Mouse (Mus musculus): Measurements from ENCODE around the gene Gimap9. TPM values are rescaled to one million over a fixed set of nuclear protein-coding genes. Genes with fewer than 3 reads are reported as not detected.

Gimap9 gene
- polyA plus RNA-seq, 1 experiment, result 49.6 TPM

GRCm38 (mm10) chr6:48727761-48728160, 51.8 kb downstream of the Gimap9 start:
- Histone ChIP-seq H3K36me3 (ENCODE audit: control insufficient read depth, insufficient read depth, low read length) (no peaks in the 10 kb centered on the region), H3K4me3 (ENCODE audit: control insufficient read depth, insufficient read depth, low read length) (no peak overlapping the region), H3K4me1 (replicated peaks; ENCODE audit: control insufficient read depth, insufficient read depth, low read length) (peaks cover 33% of the 10 kb centered on the region), H3K27me3 (ENCODE audit: control insufficient read depth, insufficient read depth, low read length) (no peaks in the 10 kb centered on the region), H3K27ac (ENCODE audit: control insufficient read depth, insufficient read depth, low read length) (peak overlapping the region; percentile 77)
- no peak for DNase-seq
- no peak for TF ChIP-seq POLR2A (IDR thresholded peaks at IDR 0.05; ENCODE audit: control insufficient read depth, extremely low read depth, insufficient read depth, low read length, poor library complexity)
- 25% methylated on average over 5 of the region's 5 CpGs for WGBS

Other genes with a start within 250 kb of the Gimap9 start
- 29.4 and 30.2 TPM in 2 replicates for gene Zfp467, start 230.3 kb upstream of the Gimap9 start, polyA plus RNA-seq (2012; rRNA removed)
- 29.3 and 35.4 TPM in 2 replicates for gene Sspo, start 227.9 kb upstream of the Gimap9 start, polyA plus RNA-seq (2012; rRNA removed)
- 3.3 and 4.7 TPM in 2 replicates for gene Atp6v0e2, start 138.5 kb upstream of the Gimap9 start, polyA plus RNA-seq (2012; rRNA removed)
- 41.4 and 58.7 TPM in 2 replicates for gene Lrrc61, start 121.3 kb upstream of the Gimap9 start, polyA plus RNA-seq (2012; rRNA removed)
- gene Rarres2, start 103.3 kb upstream of the Gimap9 start, polyA plus RNA-seq (2012; rRNA removed), result 17.5 and 28.8 TPM in 2 replicates
- gene Gm45021, start 86.5 kb upstream of the Gimap9 start, polyA plus RNA-seq (2012; rRNA removed), result not detected in 2 replicates
- gene Repin1, start 82.2 kb upstream of the Gimap9 start, polyA plus RNA-seq (2012; rRNA removed), result 35.3 and 40.2 TPM in 2 replicates
- gene Gm44965, start 82.2 kb upstream of the Gimap9 start, polyA plus RNA-seq (2012; rRNA removed), result not detected in 2 replicates
- gene Zfp775, start 74.1 kb upstream of the Gimap9 start, polyA plus RNA-seq (2012; rRNA removed), result 8.2 and 10.2 TPM in 2 replicates
- gene AI854703, start 49.4 kb upstream of the Gimap9 start, polyA plus RNA-seq (2012; rRNA removed), result 1.5 and 1.7 TPM in 2 replicates
- 26.6 and 29.8 TPM in 2 replicates for gene Gimap8, start 28.9 kb upstream of the Gimap9 start, polyA plus RNA-seq (2012; rRNA removed)
- 43.0 and 64.0 TPM in 2 replicates for gene Gimap4, start 8.4 kb downstream of the Gimap9 start, polyA plus RNA-seq (2012; rRNA removed)
- gene Gimap6, start 32.1 kb downstream of the Gimap9 start, polyA plus RNA-seq (2012; rRNA removed), result 72.9 and 82.4 TPM in 2 replicates
- 0.36 and 0.88 TPM in 2 replicates for gene Gm28053, start 42.5 kb downstream of the Gimap9 start, polyA plus RNA-seq (2012; rRNA removed)
- 3.8 and 6.3 TPM in 2 replicates for gene Gimap7, start 42.5 kb downstream of the Gimap9 start, polyA plus RNA-seq (2012; rRNA removed)
- 94.7 and 98.1 TPM in 2 replicates for gene Gimap1, start 62.9 kb downstream of the Gimap9 start, polyA plus RNA-seq (2012; rRNA removed)
- gene Gimap5, start 70.1 kb downstream of the Gimap9 start, polyA plus RNA-seq (2012; rRNA removed), result 34.0 and 35.3 TPM in 2 replicates
- 48.2 and 61.3 TPM in 2 replicates for gene Gimap3, start 94.7 kb downstream of the Gimap9 start, polyA plus RNA-seq (2012; rRNA removed)
- 67.0 and 84.8 TPM in 2 replicates for gene Tmem176a, start 164.8 kb downstream of the Gimap9 start, polyA plus RNA-seq (2012; rRNA removed)
- 206 and 265 TPM in 2 replicates for gene Tmem176b, start 165.4 kb downstream of the Gimap9 start, polyA plus RNA-seq (2012; rRNA removed)
- gene Aoc1, start 196.8 kb downstream of the Gimap9 start, polyA plus RNA-seq (2012; rRNA removed), result 10.5 and 11.7 TPM in 2 replicates

Data from thymus, adult 2 months (tissue).